Mouse (Mus musculus) hindbrain, postnatal 0 days (tissue): ENCODE data around the gene Kcnj10. TPM values are rescaled to one million over a fixed set of nuclear protein-coding genes. Genes with fewer than 3 reads are reported as not detected.

Experiments
- ATAC-seq: fragments of 200-750 bp; cut with Nextera tagmentation; 2 replicates; pipeline ENCODE4 v1.8.0; 2017; ENCODE audit warnings: mild to moderate bottlenecking, moderate TSS enrichment, moderate library complexity
- DNase-seq: peaks from one replicate; pipeline ENCODE4 v3.0.0-alpha.2; 2015; ENCODE audit warnings: low spot score
- H3K27ac ChIP-seq: fragments of 300-500 bp; sonication (generic); 2 replicates; pipeline ENCODE4 v1.5.1; 2014; ENCODE audit warnings: mild to moderate bottlenecking
- H3K27me3 ChIP-seq: fragments of 300-500 bp; sonication (generic); 2 replicates; pipeline ENCODE4 v1.6.1; 2014; ENCODE audit warnings: low read length, mixed read lengths; ENCODE audit not compliant: insufficient read depth
- H3K36me3 ChIP-seq: fragments of 300-500 bp; sonication (generic); 2 replicates; pipeline ENCODE4 v1.6.1; 2014; ENCODE audit warnings: low read length, mixed read lengths; ENCODE audit not compliant: insufficient read depth
- H3K4me1 ChIP-seq: fragments of 300-500 bp; sonication (generic); 2 replicates; pipeline ENCODE4 v1.6.1; 2014; ENCODE audit warnings: antibody characterized with exemption, low read length, mixed read lengths; ENCODE audit not compliant: insufficient read depth
- H3K4me2 ChIP-seq: fragments of 300-500 bp; sonication (generic); 2 replicates; pipeline ENCODE4 v1.6.1; 2014; ENCODE audit warnings: low read depth, mild to moderate bottlenecking, low read length, moderate library complexity, mixed read lengths
- H3K4me3 ChIP-seq: fragments of 300-500 bp; sonication (generic); 2 replicates; pipeline ENCODE4 v1.5.1; 2014; ENCODE audit warnings: low read length
- H3K9ac ChIP-seq: fragments of 300-500 bp; sonication (generic); replicated peaks from 2 replicates; pipeline ENCODE4 v1.6.1; 2014; ENCODE audit warnings: mild to moderate bottlenecking, low read length, moderate library complexity, mixed read lengths
- H3K9me3 ChIP-seq: fragments of 300-500 bp; sonication (generic); 2 replicates; pipeline ENCODE4 v1.6.1; 2016; ENCODE audit warnings: low read length, mixed read lengths
- CTCF ChIP-seq: IDR thresholded peaks from 2 replicates; pipeline ENCODE4 v1.5.1; 2016; ENCODE audit warnings: antibody characterized with exemption, control low read depth, low read depth
- WGBS: fragments of 180-500 bp; shearing (Covaris S2); extraction: QIAGEN DNeasy Blood & Tissue Kit; methylation state at CpG from one replicate; pipeline ENCODE4 v1.1.7; 2014; 5-methylcytosine and 5-hydroxymethylcytosine counted together
- polyA plus RNA-seq: library from polyadenylated mRNA; unstranded; fragments of >200 nt; fragmentation: Nextera tagmentation; extraction: Ambion mirVana; gene quantifications from 2 replicates; pipeline ENCODE4 v1.2.1, GENCODE M21; 2015
- total RNA-seq: library from RNA; depleted of rRNA; stranded (reverse); fragments of >200 nt; gene quantifications from 2 replicates; pipeline ENCODE4 v1.2.3, GENCODE M21; 2014

Kcnj10 gene
- total and polyA plus RNA-seq, 2 experiments from 2014 or later: 5.4 to 8.6 TPM

- H3K27ac ChIP-seq: peak overlapping the region; percentile 89
- H3K4me1 ChIP-seq: peaks cover 20% of the 10 kb centered on the region
- no peak for TF ChIP-seq CTCF
- H3K36me3 ChIP-seq: peaks cover 2% of the 10 kb centered on the region; the same call in 1 of the 2 replicates
- H3K4me2 ChIP-seq: peak overlapping the region; percentile 87
- H3K9me3 ChIP-seq: no peaks in the 10 kb centered on the region
- H3K27me3 ChIP-seq: no peaks in the 10 kb centered on the region
- H3K4me3 ChIP-seq: peak overlapping the region; percentile 56
- WGBS: under 1% methylated on average over 46 of the region's 55 CpGs
- ATAC-seq: peak; percentile 54
- peak overlapping the region; percentile 64 for H3K9ac ChIP-seq
- DNase-seq: peak; percentile 87
Observed at GRCm38 (mm10) chr1:172311921-172312767, 28.9 kb upstream of the Kcnj10 start.

- no peak for TF ChIP-seq CTCF
- Histone ChIP-seq H3K4me2 (peak overlapping the region; percentile 87), H3K27ac (peak overlapping the region; percentile 89), H3K36me3 (peaks cover 3% of the 10 kb centered on the region; the same call in 1 of the 2 replicates), H3K9me3 (no peaks in the 10 kb centered on the region), H3K4me3 (peak overlapping the region; percentile 56), H3K9ac (peak overlapping the region; percentile 64), H3K27me3 (no peaks in the 10 kb centered on the region), H3K4me1 (peaks cover 20% of the 10 kb centered on the region)
- no peak for DNase-seq
- ATAC-seq: no peak
- WGBS: 7% methylated on average over 16 of the region's 16 CpGs
Observed at GRCm38 (mm10) chr1:172312768-172313561, 28.0 kb upstream of the Kcnj10 start.

- Histone ChIP-seq H3K27ac (no peak overlapping the region), H3K4me3 (peak overlapping the region; percentile 56), H3K9ac (peak overlapping the region; percentile 24; the same call in 1 of the 2 replicates), H3K9me3 (no peaks in the 10 kb centered on the region), H3K36me3 (peaks cover 10% of the 10 kb centered on the region; the same call in 1 of the 2 replicates), H3K27me3 (no peaks in the 10 kb centered on the region), H3K4me2 (peak overlapping the region; percentile 87), H3K4me1 (peaks cover 26% of the 10 kb centered on the region)
- DNase-seq (no peak), ATAC-seq (no peak)
- TF ChIP-seq CTCF: no peak
- WGBS: 52% methylated on average over 10 of the region's 10 CpGs
Observed at GRCm38 (mm10) chr1:172313613-172314411, 27.2 kb upstream of the Kcnj10 start.

GRCm38 (mm10) chr1:172314911-172315310, 26.1 kb upstream of the Kcnj10 start:
- no peak for TF ChIP-seq CTCF
- H3K4me1 ChIP-seq: peaks cover 24% of the 10 kb centered on the region
- ATAC-seq: no peak
- H3K4me3 ChIP-seq: no peak overlapping the region
- H3K36me3 ChIP-seq: peaks cover 16% of the 10 kb centered on the region; the same call in 1 of the 2 replicates
- no peaks in the 10 kb centered on the region for H3K27me3 ChIP-seq
- no peak for DNase-seq
- H3K9ac ChIP-seq: peak overlapping the region; percentile 38; the same call in 1 of the 2 replicates
- 0 out of 2 replicates have a peak overlapping the region, but pooled peaks have one; percentile 26 for H3K27ac ChIP-seq
- peak overlapping the region; percentile 36 for H3K4me2 ChIP-seq
- no peaks in the 10 kb centered on the region for H3K9me3 ChIP-seq
- 23% methylated on average over 3 of the region's 3 CpGs for WGBS

- TF ChIP-seq CTCF: no peak
- no peak for DNase-seq
- H3K27me3 ChIP-seq: no peaks in the 10 kb centered on the region
- H3K27ac ChIP-seq: no peak overlapping the region
- peaks cover 18% of the 10 kb centered on the region; the same call in 1 of the 2 replicates for H3K36me3 ChIP-seq
- WGBS: 65% methylated on average over 18 of the region's 18 CpGs
- H3K4me1 ChIP-seq: peaks cover 24% of the 10 kb centered on the region
- H3K4me3 ChIP-seq: no peak overlapping the region
- ATAC-seq: no peak
- H3K9me3 ChIP-seq: no peaks in the 10 kb centered on the region
- no peak overlapping the region for H3K4me2 ChIP-seq
- no peak overlapping the region for H3K9ac ChIP-seq
Observed at GRCm38 (mm10) chr1:172317431-172317830, 23.6 kb upstream of the Kcnj10 start.

- 46% methylated on average over 15 of the region's 15 CpGs for WGBS
- peaks cover 23% of the 10 kb centered on the region for H3K4me1 ChIP-seq
- DNase-seq (no peak), ATAC-seq (no peak)
- no peaks in the 10 kb centered on the region for H3K9me3 ChIP-seq
- H3K4me3 ChIP-seq: no peak overlapping the region
- H3K36me3 ChIP-seq: peaks cover 18% of the 10 kb centered on the region; the same call in 1 of the 2 replicates
- H3K9ac ChIP-seq: 0 out of 2 replicates have a peak overlapping the region, but pooled peaks have one; percentile 17
- no peak overlapping the region for H3K27ac ChIP-seq
- H3K27me3 ChIP-seq: no peaks in the 10 kb centered on the region
- no peak overlapping the region for H3K4me2 ChIP-seq
- no peak for TF ChIP-seq CTCF
Observed at GRCm38 (mm10) chr1:172317946-172318345, 23.1 kb upstream of the Kcnj10 start.
